Mouse (Mus musculus): ENCODE data around the gene Cdipt.

GRCm38 (mm10) chr7:127022528-127023271 is 47.0 kb downstream of the Cdipt start:
- TF ChIP-seq CTCF (IDR thresholded peaks at IDR 0.05; ENCODE audit: insufficient read depth, low read depth, low read length): no peak
- TF ChIP-seq POLR2A (IDR thresholded peaks at IDR 0.05; ENCODE audit: insufficient read depth, low read depth, low read length): no peak

Measured in olfactory bulb, adult 2 months (tissue).